Mouse (Mus musculus) Muller cell, postnatal 12 days (primary cell): ENCODE data around the gene Hsp90ab1.
A peak's percentile ranks its signal among the peaks of the same experiment; 100 is the strongest.

Experiments used
- DNase-seq: peaks from one replicate; pipeline ENCODE4 v3.0.0-alpha.2; 2015; ENCODE audit errors: inconsistent ontology term

The Hsp90ab1 gene

GRCm38 (mm10) chr17:45580958-45581477, 7.9 kb upstream of the Hsp90ab1 start:
- DNase-seq, result no peak

- DNase-seq, result no peak
These were observed 6.5 kb upstream of the Hsp90ab1 start for GRCm38 (mm10) chr17:45579554-45579953.

GRCm38 (mm10) chr17:45578843-45579242, 5.8 kb upstream of the Hsp90ab1 start:
- no peak for DNase-seq

- DNase-seq, result no peak
These were observed 5.2 kb upstream of the Hsp90ab1 start for GRCm38 (mm10) chr17:45578242-45578641.

- DNase-seq, result no peak
These were observed 2.2 kb upstream of the Hsp90ab1 start for GRCm38 (mm10) chr17:45575123-45575897.

- no peak for DNase-seq
These were observed 1.2 kb upstream of the Hsp90ab1 start for GRCm38 (mm10) chr17:45574129-45574761.

- peak; percentile 98 for DNase-seq
These were observed 681 bp upstream of the Hsp90ab1 start for GRCm38 (mm10) chr17:45573780-45574123.

- DNase-seq, result peak; percentile 95
These were observed 676 bp downstream of the Hsp90ab1 start for GRCm38 (mm10) chr17:45572103-45573086.

GRCm38 (mm10) chr17:45569999-45570398, 3.1 kb downstream of the Hsp90ab1 start:
- DNase-seq, result no peak

- no peak for DNase-seq
These were observed 4.1 kb downstream of the Hsp90ab1 start for GRCm38 (mm10) chr17:45568990-45569389.

- DNase-seq, result no peak
These were observed 5.9 kb downstream of the Hsp90ab1 start for GRCm38 (mm10) chr17:45567162-45567601.

- no peak for DNase-seq
These were observed 6.5 kb downstream of the Hsp90ab1 start for GRCm38 (mm10) chr17:45566360-45567161.

- no peak for DNase-seq
These were observed 7.1 kb downstream of the Hsp90ab1 start for GRCm38 (mm10) chr17:45566031-45566359.

GRCm38 (mm10) chr17:45565103-45565502, 8.0 kb downstream of the Hsp90ab1 start:
- no peak for DNase-seq

GRCm38 (mm10) chr17:45564531-45565084, 8.5 kb downstream of the Hsp90ab1 start:
- no peak for DNase-seq

GRCm38 (mm10) chr17:45563655-45564530, 9.2 kb downstream of the Hsp90ab1 start, which contains the start of gene Slc35b2:
Gene Slc35b2 (plus strand): TSS chr17:45563874.
- peak; percentile 98 for DNase-seq

- no peak for DNase-seq
These were observed 9.9 kb downstream of the Hsp90ab1 start for GRCm38 (mm10) chr17:45563216-45563615.

GRCm38 (mm10) chr17:45559732-45560525, 13.1 kb downstream of the Hsp90ab1 start:
- no peak for DNase-seq
